Mouse (Mus musculus) heart, embryonic 13.5 days (tissue): ENCODE data around the gene Gse1. TPM values are rescaled to one million over a fixed set of nuclear protein-coding genes. Genes with fewer than 3 reads are reported as not detected.

ENCODE experiments used
- ATAC-seq: fragments of 200-750 bp; cut with Nextera tagmentation; 2 replicates; pipeline ENCODE4 v1.8.0; 2017; ENCODE audit warnings: moderate TSS enrichment; ENCODE audit not compliant: insufficient number of reproducible peaks, low FRiP score, low TSS enrichment; ENCODE audit errors: extremely low read depth
- H3K27ac ChIP-seq: fragments of 300-500 bp; sonication (generic); replicated peaks from 2 replicates; pipeline ENCODE4 v1.5.1; 2015; ENCODE audit warnings: moderate library complexity, mild to moderate bottlenecking, inconsistent platforms
- H3K27me3 ChIP-seq: fragments of 300-500 bp; sonication (generic); replicated peaks from 2 replicates; pipeline ENCODE4 v1.6.1; 2015; ENCODE audit warnings: mild to moderate bottlenecking, inconsistent platforms
- H3K36me3 ChIP-seq: fragments of 300-500 bp; sonication (generic); 2 replicates; pipeline ENCODE4 v1.6.1; 2015; ENCODE audit warnings: mild to moderate bottlenecking, inconsistent platforms
- H3K4me1 ChIP-seq: fragments of 300-500 bp; sonication (generic); 2 replicates; pipeline ENCODE4 v1.6.1; 2015; ENCODE audit warnings: inconsistent platforms
- H3K4me2 ChIP-seq: fragments of 300-500 bp; sonication (generic); 2 replicates; pipeline ENCODE4 v1.6.1; 2015; ENCODE audit warnings: inconsistent platforms, mild to moderate bottlenecking, moderate library complexity
- H3K4me3 ChIP-seq: fragments of 300-500 bp; sonication (generic); 2 replicates; pipeline ENCODE4 v1.5.1; 2015; ENCODE audit warnings: moderate library complexity, mild to moderate bottlenecking, inconsistent platforms
- H3K9ac ChIP-seq: fragments of 300-500 bp; sonication (generic); 2 replicates; pipeline ENCODE4 v1.6.1; 2015; ENCODE audit warnings: inconsistent platforms, mild to moderate bottlenecking, moderate library complexity
- H3K9me3 ChIP-seq: fragments of 300-500 bp; sonication (generic); 2 replicates; pipeline ENCODE4 v1.6.1; 2016; ENCODE audit warnings: inconsistent platforms
- WGBS: fragments of 180-500 bp; shearing (Covaris S2); methylation state at CpG from one replicate; pipeline ENCODE4 v1.1.7; 2015; ENCODE audit warnings: mixed read lengths; 5-methylcytosine and 5-hydroxymethylcytosine counted together
- polyA plus RNA-seq: library from polyadenylated mRNA; unstranded; fragments of >200 nt; fragmentation: Nextera tagmentation; extraction: Ambion mirVana; gene quantifications from 2 replicates; pipeline ENCODE4 v1.2.1, GENCODE M21; 2015

The Gse1 gene
- polyA plus RNA-seq, 1 experiment from 2014 or later: 8.5 TPM

GRCm38 (mm10) chr8:120419675-120420074, 191.4 kb downstream of the Gse1 start:
- 0 out of 2 replicates have a peak, but pooled peaks cover 5% of the 10 kb centered on the region for H3K27me3 ChIP-seq
- H3K4me2 ChIP-seq: no peak overlapping the region
- 65% methylated on average over 9 of the region's 9 CpGs for WGBS
- ATAC-seq: no peak
- H3K4me1 ChIP-seq: peaks cover 83% of the 10 kb centered on the region
- no peaks in the 10 kb centered on the region for H3K36me3 ChIP-seq
- H3K4me3 ChIP-seq: no peak overlapping the region
- H3K9me3 ChIP-seq: no peaks in the 10 kb centered on the region
- H3K27ac ChIP-seq: no peak overlapping the region
- no peak overlapping the region for H3K9ac ChIP-seq

GRCm38 (mm10) chr8:120420226-120420625, 192.0 kb downstream of the Gse1 start:
- 42% methylated on average over 5 of the region's 5 CpGs for WGBS
- no peak for ATAC-seq
- peak overlapping the region; percentile 52; the same call in 1 of the 2 replicates for H3K9ac ChIP-seq

GRCm38 (mm10) chr8:120421638-120422037, 193.4 kb downstream of the Gse1 start:
- Histone ChIP-seq H3K4me1 (peaks cover 90% of the 10 kb centered on the region), H3K4me2 (no peak overlapping the region), H3K27me3 (0 out of 2 replicates have a peak, but pooled peaks cover 5% of the 10 kb centered on the region), H3K9ac (peak overlapping the region; percentile 30; the same call in 1 of the 2 replicates), H3K27ac (peak overlapping the region; percentile 48; the same call in 1 of the 2 replicates), H3K9me3 (no peaks in the 10 kb centered on the region), H3K4me3 (no peak overlapping the region), H3K36me3 (no peaks in the 10 kb centered on the region)
- no peak for ATAC-seq
- 4% methylated on average over 9 of the region's 9 CpGs for WGBS

More at GRCm38 (mm10) chr8:120420226-120420625, 192.0 kb downstream of the Gse1 start:
- peaks cover 89% of the 10 kb centered on the region for H3K4me1 ChIP-seq
- H3K4me3 ChIP-seq: no peak overlapping the region
- no peaks in the 10 kb centered on the region for H3K36me3 ChIP-seq
- H3K9me3 ChIP-seq: no peaks in the 10 kb centered on the region
- no peak overlapping the region for H3K27ac ChIP-seq
- no peak overlapping the region for H3K4me2 ChIP-seq
- 0 out of 2 replicates have a peak, but pooled peaks cover 5% of the 10 kb centered on the region for H3K27me3 ChIP-seq

GRCm38 (mm10) chr8:120422236-120422635, 194.0 kb downstream of the Gse1 start:
- Histone ChIP-seq H3K27ac (no peak overlapping the region), H3K4me1 (peaks cover 90% of the 10 kb centered on the region)
- 80% methylated on average over 8 of the region's 8 CpGs for WGBS

GRCm38 (mm10) chr8:120423576-120423975, 195.3 kb downstream of the Gse1 start:
- no peaks in the 10 kb centered on the region for H3K36me3 ChIP-seq
- no peak overlapping the region for H3K27ac ChIP-seq
- ATAC-seq: no peak
- no peak overlapping the region for H3K4me3 ChIP-seq
- H3K9me3 ChIP-seq: no peaks in the 10 kb centered on the region
- WGBS: 42% methylated on average over 7 of the region's 7 CpGs
- H3K4me2 ChIP-seq: no peak overlapping the region
- 0 out of 2 replicates have a peak overlapping the region, but pooled peaks have one; percentile 2 for H3K9ac ChIP-seq
- H3K4me1 ChIP-seq: peaks cover 83% of the 10 kb centered on the region
- 0 out of 2 replicates have a peak, but pooled peaks cover 5% of the 10 kb centered on the region for H3K27me3 ChIP-seq

More at GRCm38 (mm10) chr8:120422236-120422635, 194.0 kb downstream of the Gse1 start:
- ATAC-seq: no peak
- H3K27me3 ChIP-seq: 0 out of 2 replicates have a peak, but pooled peaks cover 5% of the 10 kb centered on the region
- H3K4me3 ChIP-seq: no peak overlapping the region
- no peak overlapping the region for H3K9ac ChIP-seq
- no peaks in the 10 kb centered on the region for H3K9me3 ChIP-seq
- no peak overlapping the region for H3K4me2 ChIP-seq
- no peaks in the 10 kb centered on the region for H3K36me3 ChIP-seq

GRCm38 (mm10) chr8:120424829-120425198, 196.6 kb downstream of the Gse1 start:
- Histone ChIP-seq H3K27ac (peak overlapping the region; percentile 89), H3K9ac (peak overlapping the region; percentile 67), H3K36me3 (no peaks in the 10 kb centered on the region), H3K9me3 (no peaks in the 10 kb centered on the region), H3K4me2 (peak overlapping the region; percentile 45), H3K27me3 (0 out of 2 replicates have a peak, but pooled peaks cover 5% of the 10 kb centered on the region), H3K4me3 (no peak overlapping the region), H3K4me1 (peaks cover 76% of the 10 kb centered on the region)
- 46% methylated on average over 4 of the region's 4 CpGs for whole genome bisulfite sequencing
- no peak for ATAC-seq

- Histone ChIP-seq H3K27me3 (0 out of 2 replicates have a peak, but pooled peaks cover 5% of the 10 kb centered on the region), H3K4me3 (no peak overlapping the region), H3K4me2 (peak overlapping the region; percentile 45), H3K27ac (peak overlapping the region; percentile 89), H3K9me3 (no peaks in the 10 kb centered on the region), H3K4me1 (peaks cover 71% of the 10 kb centered on the region), H3K36me3 (no peaks in the 10 kb centered on the region), H3K9ac (peak overlapping the region; percentile 67)
- peak; percentile 34; the same call in 1 of the 2 replicates for ATAC-seq
- WGBS: 16% methylated on average over 8 of the region's 8 CpGs
Measured at GRCm38 (mm10) chr8:120425199-120425941, 197.1 kb downstream of the Gse1 start.

GRCm38 (mm10) chr8:120426105-120426504, 197.8 kb downstream of the Gse1 start:
- no peaks in the 10 kb centered on the region for H3K9me3 ChIP-seq
- ATAC-seq: no peak
- H3K9ac ChIP-seq: peak overlapping the region; percentile 67
- no peak overlapping the region for H3K4me3 ChIP-seq
- H3K36me3 ChIP-seq: no peaks in the 10 kb centered on the region
- peaks cover 63% of the 10 kb centered on the region for H3K4me1 ChIP-seq
- WGBS: 28% methylated on average over 1 of the region's 1 CpGs
- 0 out of 2 replicates have a peak, but pooled peaks cover 5% of the 10 kb centered on the region for H3K27me3 ChIP-seq
- peak overlapping the region; percentile 89 for H3K27ac ChIP-seq
- no peak overlapping the region; the same call in 1 of the 2 replicates for H3K4me2 ChIP-seq

GRCm38 (mm10) chr8:120426622-120427385, 198.5 kb downstream of the Gse1 start:
- 50% methylated on average over 20 of the region's 20 CpGs for WGBS
- no peak overlapping the region for H3K4me3 ChIP-seq
- 0 out of 2 replicates have a peak, but pooled peaks cover 5% of the 10 kb centered on the region for H3K27me3 ChIP-seq
- H3K4me2 ChIP-seq: no peak overlapping the region
- no peaks in the 10 kb centered on the region for H3K9me3 ChIP-seq
- ATAC-seq: no peak
- H3K27ac ChIP-seq: peak overlapping the region; percentile 89
- no peaks in the 10 kb centered on the region for H3K36me3 ChIP-seq
- H3K9ac ChIP-seq: peak overlapping the region; percentile 37
- peaks cover 56% of the 10 kb centered on the region for H3K4me1 ChIP-seq

- Histone ChIP-seq H3K36me3 (no peaks in the 10 kb centered on the region), H3K4me3 (no peak overlapping the region), H3K9me3 (peaks cover 1% of the 10 kb centered on the region), H3K9ac (no peak overlapping the region), H3K27me3 (no peaks in the 10 kb centered on the region), H3K27ac (no peak overlapping the region), H3K4me1 (peaks cover 49% of the 10 kb centered on the region), H3K4me2 (no peak overlapping the region)
- ATAC-seq: no peak
- WGBS: 75% methylated on average over 5 of the region's 5 CpGs
Measured at GRCm38 (mm10) chr8:120428492-120428891, 200.2 kb downstream of the Gse1 start.

- Histone ChIP-seq H3K36me3 (no peaks in the 10 kb centered on the region), H3K9me3 (peaks cover 7% of the 10 kb centered on the region), H3K27ac (no peak overlapping the region), H3K4me2 (no peak overlapping the region), H3K4me3 (no peak overlapping the region), H3K4me1 (peaks cover 43% of the 10 kb centered on the region), H3K9ac (no peak overlapping the region), H3K27me3 (no peaks in the 10 kb centered on the region)
- 69% methylated on average over 1 of the region's 1 CpGs for WGBS
- no peak for ATAC-seq
Measured at GRCm38 (mm10) chr8:120429116-120429515, 200.9 kb downstream of the Gse1 start.
